ENCODE assay signal across 20 mouse cellular contexts in genomic region chr19:4545091-4545490, GRCm38 (mm10). TPM values are rescaled to one million over a fixed set of nuclear protein-coding genes. Genes with fewer than 3 reads are reported as not detected.
"Had no signal": no experiment of that assay in that cellular context is flagged by ENCODE, and none has a peak within 500 bp of the region (broad histone marks: within the 10 kb centered on the region; RNA-seq: fewer than 3 reads in every experiment).

No protein-coding gene starts in this region.

- H3K4me1 ChIP-seq: lung, embryonic 15.5 days; megakaryocyte, embryonic 14.5 days; midbrain, embryonic 12.5 days; neural tube, embryonic 12.5 days; stomach, embryonic 15.5 days had no signal

- H3K4me3 ChIP-seq: lung, embryonic 15.5 days; megakaryocyte, embryonic 14.5 days; midbrain, embryonic 12.5 days; neural tube, embryonic 12.5 days; stomach, embryonic 15.5 days had no signal

- H3K27ac ChIP-seq: lung, embryonic 15.5 days; macrophage; midbrain, embryonic 12.5 days; neural tube, embryonic 12.5 days; stomach, embryonic 15.5 days; stomach, postnatal 0 days had no signal

- H3K9ac ChIP-seq: liver, postnatal 0 days; lung, embryonic 15.5 days; midbrain, embryonic 12.5 days; neural tube, embryonic 12.5 days; stomach, embryonic 15.5 days had no signal

- H3K9me3 ChIP-seq: lung, embryonic 15.5 days; midbrain, embryonic 12.5 days; neural tube, embryonic 12.5 days; stomach, embryonic 15.5 days had no signal

- H3K27me3 ChIP-seq: lung, embryonic 15.5 days; midbrain, embryonic 12.5 days; neural tube, embryonic 12.5 days; stomach, embryonic 15.5 days had no signal

- H3K36me3 ChIP-seq: lung, embryonic 15.5 days; midbrain, embryonic 12.5 days; neural tube, embryonic 12.5 days; stomach, embryonic 15.5 days had no signal

- DNase-seq: liver, postnatal 0 days; lung, adult 2 months; lung, postnatal 14 days; lung, postnatal 36 days; midbrain, embryonic 14.5 days; right cerebral cortex, postnatal 14 days; thymus, adult 2 months; thymus, postnatal 25 days; thymus, postnatal 4 days had no signal

- ATAC-seq: lung, postnatal 0 days had no signal

- H3K4me2 ChIP-seq: lung, embryonic 15.5 days; midbrain, embryonic 12.5 days; neural tube, embryonic 12.5 days; stomach, embryonic 15.5 days had no signal

RNA-seq across cellular contexts. Expression of gene 2010003K11Rik, which starts 46.7 kb away (rescaled TPM):
- polyA plus RNA-seq: lung, embryonic 15.5 days; macrophage; midbrain, embryonic 12.5 days; midbrain, embryonic 14.5 days; midbrain, postnatal 0 days; neural tube, embryonic 12.5 days; neural tube, embryonic 14.5 days; spleen, adult 2 months had no signal
